In the genomic region with DNA sequence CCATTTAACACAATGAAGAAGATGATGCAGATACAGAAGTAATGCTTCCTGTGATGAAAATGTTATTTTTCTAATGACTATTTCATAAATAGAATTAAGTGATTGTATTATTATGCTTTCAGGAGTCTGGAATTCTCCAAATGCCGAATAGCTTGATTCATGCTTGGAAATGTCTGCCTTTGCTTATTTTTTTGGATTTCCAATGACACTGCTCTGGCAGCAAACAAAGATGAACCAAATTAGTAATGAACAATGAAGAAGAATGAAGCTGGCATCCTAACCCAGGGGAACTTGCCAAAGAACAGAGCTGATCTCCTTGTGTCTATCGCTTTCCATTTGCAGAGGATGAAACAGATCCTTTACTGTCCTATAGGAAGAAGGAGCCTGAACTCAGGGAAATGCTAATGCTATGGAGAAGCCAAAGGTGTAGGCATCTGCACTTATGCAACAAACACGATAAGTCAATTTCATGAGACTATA, we compare ENCODE assay signal across 27 mouse cellular contexts.
"Had no signal": no experiment of that assay in that cellular context is flagged by ENCODE, and none has a peak within 500 bp of the region (broad histone marks: within the 10 kb centered on the region; RNA-seq: fewer than 3 reads in every experiment).

No protein-coding gene starts in this region.

- H3K9ac ChIP-seq: heart, embryonic 13.5 days; heart, embryonic 15.5 days; hindbrain, embryonic 13.5 days; hindbrain, embryonic 15.5 days; kidney, embryonic 15.5 days; limb, embryonic 13.5 days; limb, embryonic 15.5 days; liver, embryonic 12.5 days; liver, embryonic 14.5 days had no signal

- H3K4me3 ChIP-seq: heart, adult 2 months; heart, embryonic 13.5 days; heart, embryonic 15.5 days; hindbrain, embryonic 13.5 days; hindbrain, embryonic 15.5 days; kidney, embryonic 15.5 days; limb, embryonic 13.5 days; limb, embryonic 15.5 days; liver, embryonic 12.5 days had no signal

- ATAC-seq: hindbrain, postnatal 0 days; intestine, embryonic 16.5 days; liver, embryonic 12.5 days had no signal

- H3K36me3 ChIP-seq: heart, embryonic 13.5 days; heart, embryonic 15.5 days; hindbrain, embryonic 13.5 days; hindbrain, embryonic 15.5 days; kidney, embryonic 15.5 days; limb, embryonic 13.5 days; limb, embryonic 15.5 days; liver, embryonic 12.5 days had no signal

- H3K9me3 ChIP-seq: heart, embryonic 13.5 days; heart, embryonic 15.5 days; hindbrain, embryonic 13.5 days; hindbrain, embryonic 15.5 days; kidney, embryonic 15.5 days; limb, embryonic 13.5 days; limb, embryonic 15.5 days; liver, embryonic 12.5 days had no signal

- H3K4me1 ChIP-seq: heart, embryonic 13.5 days; heart, embryonic 15.5 days; hindbrain, embryonic 13.5 days; hindbrain, embryonic 15.5 days; kidney, embryonic 15.5 days; limb, embryonic 13.5 days; limb, embryonic 15.5 days; liver, embryonic 12.5 days had no signal

- H3K4me2 ChIP-seq: heart, embryonic 11.5 days; heart, embryonic 13.5 days; heart, embryonic 15.5 days; hindbrain, embryonic 13.5 days; hindbrain, embryonic 15.5 days; kidney, embryonic 15.5 days; limb, embryonic 13.5 days; limb, embryonic 15.5 days; liver, embryonic 12.5 days had no signal

- H3K27me3 ChIP-seq: heart, embryonic 13.5 days; heart, embryonic 15.5 days; hindbrain, embryonic 13.5 days; hindbrain, embryonic 15.5 days; kidney, embryonic 15.5 days; limb, embryonic 13.5 days; limb, embryonic 15.5 days; liver, embryonic 12.5 days had no signal

- H3K27ac ChIP-seq: heart, adult 2 months; heart, embryonic 13.5 days; heart, embryonic 15.5 days; hindbrain, embryonic 13.5 days; hindbrain, embryonic 15.5 days; hindbrain, postnatal 0 days; kidney, embryonic 15.5 days; kidney, postnatal 0 days; limb, embryonic 13.5 days; limb, embryonic 15.5 days; liver, embryonic 12.5 days; liver, embryonic 14.5 days had no signal

- DNase-seq: gastrocnemius, postnatal 14 days; gastrocnemius, postnatal 36 days; heart, adult 11 months; heart, adult 2 months; heart, postnatal 14 days; heart, postnatal 36 days; kidney, adult 11 months; kidney, adult 2 months; kidney, adult 9 months; kidney, postnatal 14 days; kidney, postnatal 36 days; layer of hippocampus, adult 9-11 months; layer of hippocampus, postnatal 36 days; left cerebral cortex, postnatal 4 days had no signal
